Mouse (Mus musculus) MEL (cell line): ENCODE measurements around the gene Cep112.

Experiments
- CTCF ChIP-seq, 3 experiments: IDR thresholded peaks in 2 of 3; conservative IDR thresholded peaks in 1 of 3; 2 replicates each; pipeline ENCODE4 v1.5.1; 2011 to 2012; ENCODE audit warnings: low read length in 3 of 3, low read depth in 2 of 3, mild to moderate bottlenecking in 2 of 3, improper control_type of control experiment in 1 of 3, inconsistent platforms in 1 of 3, mixed read lengths in 1 of 3, moderate library complexity in 1 of 3; ENCODE audit not compliant: control insufficient read depth in 1 of 3, insufficient read depth in 1 of 3, poor library complexity in 1 of 3, severe bottlenecking in 1 of 3
- RCOR1 ChIP-seq: IDR thresholded peaks from 2 replicates; pipeline ENCODE4 v1.6.1; 2012; ENCODE audit warnings: low read depth, mild to moderate bottlenecking, inconsistent platforms, low read length, improper control_type of control experiment
- TCF12 ChIP-seq: IDR thresholded peaks from 2 replicates; pipeline ENCODE4 v1.6.1; 2014; ENCODE audit warnings: low read depth, mild to moderate bottlenecking, inconsistent platforms, low read length, improper control_type of control experiment, moderate library complexity
- USF1 ChIP-seq: IDR thresholded peaks from 2 replicates; pipeline ENCODE4 v1.6.1; 2014; ENCODE audit warnings: low read depth, mild to moderate bottlenecking, inconsistent platforms, low read length, improper control_type of control experiment, moderate library complexity
- ZC3H11A ChIP-seq: IDR thresholded peaks from 2 replicates; pipeline ENCODE4 v1.6.1; 2012; ENCODE audit warnings: low read depth, mild to moderate bottlenecking, inconsistent platforms, low read length, improper control_type of control experiment

- no peak for TF ChIP-seq RCOR1
- no peak for TF ChIP-seq TCF12
- no peak for TF ChIP-seq USF1
- no peak for TF ChIP-seq ZC3H11A
- no peak for TF ChIP-seq CTCF (IDR thresholded peaks at IDR 0.05 in 2 of 3, conservative IDR thresholded peaks at IDR 0.05 in 1 of 3; ENCODE audit: control insufficient read depth in 1 of 3, insufficient read depth in 1 of 3, low read depth in 2 of 3, low read length in 3 of 3, poor library complexity in 1 of 3, severe bottlenecking in 1 of 3)
These were observed 466.9 kb downstream of the Cep112 start for GRCm38 (mm10) chr11:108891871-108892380.
